Mouse (Mus musculus): ENCODE results near the gene Pdxk.

- TF ChIP-seq POLR2A (IDR thresholded peaks at IDR 0.05; ENCODE audit: low read depth, low read length) (peak; percentile 75), CTCF (IDR thresholded peaks at IDR 0.05; ENCODE audit: borderline replicate concordance, insufficient read depth, low read length) (peak; percentile 100)
Observed at GRCm38 (mm10) chr10:78412319-78413151, 52.2 kb downstream of the Pdxk start, which contains the start of gene Rrp1.

Data from embryonic fibroblast, embryonic 13.5 days (primary cell).